Mouse (Mus musculus) embryonic facial prominence, embryonic 15.5 days (tissue): Measurements from ENCODE around the gene Slc17a2. TPM values are rescaled to one million over a fixed set of nuclear protein-coding genes. Genes with fewer than 3 reads are reported as not detected.
"Not testable (repeated sequence)": the region's sequence is repeated elsewhere in the genome, so short reads cannot be mapped to it uniquely, and the experiment has no call there.

Source experiments
- ATAC-seq: fragments of 200-750 bp; cut with Nextera tagmentation; 2 replicates; pipeline ENCODE4 v1.8.0; 2017; ENCODE audit warnings: low read depth, moderate TSS enrichment; ENCODE audit not compliant: insufficient number of reproducible peaks, low FRiP score, low TSS enrichment
- H3K27ac ChIP-seq: fragments of 300-500 bp; sonication (generic); replicated peaks from 2 replicates; pipeline ENCODE4 v1.5.1; 2015; ENCODE audit warnings: mild to moderate bottlenecking, inconsistent platforms
- H3K27me3 ChIP-seq: fragments of 300-500 bp; sonication (generic); 2 replicates; pipeline ENCODE4 v1.6.1; 2015; ENCODE audit warnings: inconsistent platforms
- H3K36me3 ChIP-seq: fragments of 300-500 bp; sonication (generic); 2 replicates; pipeline ENCODE4 v1.6.1; 2015; ENCODE audit warnings: mild to moderate bottlenecking, inconsistent platforms
- H3K4me1 ChIP-seq: fragments of 300-500 bp; sonication (generic); 2 replicates; pipeline ENCODE4 v1.6.1; 2015; ENCODE audit warnings: inconsistent platforms
- H3K4me2 ChIP-seq: fragments of 300-500 bp; sonication (generic); replicated peaks from 2 replicates; pipeline ENCODE4 v1.6.1; 2015; ENCODE audit warnings: mild to moderate bottlenecking, inconsistent platforms
- H3K4me3 ChIP-seq: fragments of 300-500 bp; sonication (generic); replicated peaks from 2 replicates; pipeline ENCODE4 v1.5.1; 2015; ENCODE audit warnings: mild to moderate bottlenecking, inconsistent platforms
- H3K9ac ChIP-seq: fragments of 300-500 bp; sonication (generic); 2 replicates; pipeline ENCODE4 v1.6.1; 2015; ENCODE audit warnings: inconsistent platforms
- H3K9me3 ChIP-seq: fragments of 300-500 bp; sonication (generic); replicated peaks from 2 replicates; pipeline ENCODE4 v1.6.1; 2016; ENCODE audit warnings: inconsistent platforms
- WGBS: fragments of 180-500 bp; shearing (Covaris S2); methylation state at CpG from one replicate; pipeline ENCODE4 v1.1.7; 2015; 5-methylcytosine and 5-hydroxymethylcytosine counted together
- polyA plus RNA-seq: library from polyadenylated mRNA; unstranded; fragments of >200 nt; fragmentation: Nextera tagmentation; extraction: Ambion mirVana; gene quantifications from 2 replicates; pipeline ENCODE4 v1.2.1, GENCODE M21; 2015

Gene Slc17a2
- polyA plus RNA-seq, 1 experiment from 2014 or later: not detected

DNA sequence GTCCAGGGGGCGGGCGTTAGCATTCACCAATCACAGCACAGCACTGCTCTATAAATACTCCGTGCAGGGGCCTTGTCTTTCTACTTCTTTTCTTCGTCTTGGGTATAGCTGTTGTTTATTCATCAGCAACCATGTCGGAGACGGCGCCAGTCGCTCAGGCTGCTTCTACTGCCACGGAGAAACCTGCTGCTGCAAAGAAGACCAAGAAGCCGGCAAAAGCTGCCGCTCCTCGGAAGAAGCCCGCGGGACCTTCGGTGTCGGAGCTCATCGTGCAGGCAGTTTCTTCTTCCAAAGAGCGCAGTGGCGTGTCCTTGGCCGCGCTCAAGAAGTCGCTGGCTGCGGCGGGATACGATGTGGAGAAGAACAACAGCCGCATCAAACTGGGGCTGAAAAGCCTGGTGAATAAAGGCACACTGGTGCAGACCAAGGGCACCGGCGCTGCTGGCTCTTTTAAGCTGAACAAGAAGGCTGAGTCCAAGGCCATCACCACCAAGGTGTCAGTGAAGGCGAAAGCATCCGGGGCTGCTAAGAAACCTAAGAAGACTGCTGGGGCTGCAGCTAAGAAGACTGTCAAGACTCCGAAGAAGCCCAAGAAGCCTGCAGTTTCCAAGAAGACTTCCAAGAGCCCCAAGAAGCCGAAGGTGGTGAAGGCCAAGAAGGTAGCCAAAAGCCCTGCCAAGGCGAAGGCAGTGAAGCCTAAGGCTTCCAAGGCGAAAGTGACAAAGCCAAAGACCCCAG, 43.0 kb upstream of the Slc17a2 start, which contains the start of gene Hist1h1a:
Gene Hist1h1a, plus strand, starts transcription at position 81 of the 738 bp plus-strand sequence.
- Histone ChIP-seq H3K4me1 (peaks cover 32% of the 10 kb centered on the region), H3K36me3 (no peaks in the 10 kb centered on the region), H3K4me2 (peak within 1 kb of the TSS; percentile 84), H3K9ac (peak within 1 kb of the TSS; percentile 47), H3K9me3 (no peaks in the 10 kb centered on the region), H3K4me3 (peak within 1 kb of the TSS; percentile 58), H3K27ac (peak within 1 kb of the TSS; percentile 96), H3K27me3 (no peaks in the 10 kb centered on the region)
- ATAC-seq: peak; percentile 82
- 3% methylated on average over 34 of the region's 34 CpGs for WGBS

DNA sequence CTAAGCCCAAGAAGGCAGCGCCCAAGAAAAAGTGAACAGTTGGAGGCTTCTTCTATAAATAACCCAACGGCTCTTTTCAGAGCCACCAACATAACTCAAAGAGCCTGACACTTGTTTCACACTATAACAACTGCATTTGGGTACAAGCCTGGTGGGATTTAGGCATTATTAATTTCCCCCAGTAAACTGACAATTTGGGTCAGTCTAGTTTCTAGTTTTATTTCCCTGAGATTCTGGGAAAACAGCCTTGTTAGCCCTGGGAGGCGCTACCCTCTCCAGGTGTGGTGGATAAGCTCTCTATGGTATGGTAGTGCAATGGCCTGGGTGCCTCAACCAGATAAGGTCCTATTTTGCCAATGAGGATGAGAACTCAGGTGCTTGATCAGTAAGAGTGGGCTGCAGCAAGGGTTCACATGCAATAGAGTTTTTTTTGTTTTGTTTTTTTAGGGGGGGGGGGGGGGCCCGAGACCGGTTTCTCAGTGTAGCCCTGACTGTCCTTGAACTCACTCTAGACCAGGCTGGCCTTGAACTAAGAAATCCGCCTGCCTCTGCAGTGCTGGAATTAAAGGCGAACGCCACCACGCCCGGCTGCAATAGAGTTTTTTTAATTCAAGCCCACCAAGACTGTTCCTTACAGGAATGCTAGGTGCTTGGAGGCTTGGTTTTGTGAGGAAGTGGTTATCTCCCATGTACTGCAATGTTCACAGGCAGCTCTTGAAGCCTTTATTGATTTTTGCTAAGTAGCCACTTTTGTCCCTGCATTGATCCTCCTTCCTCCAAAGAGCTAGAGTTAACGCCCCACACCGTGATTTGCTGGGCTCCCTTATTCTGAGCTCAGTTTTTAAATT, 42.2 kb upstream of the Slc17a2 start:
- H3K9me3 ChIP-seq: no peaks in the 10 kb centered on the region
- H3K4me2 ChIP-seq: peak overlapping the region; percentile 84
- H3K36me3 ChIP-seq: no peaks in the 10 kb centered on the region
- H3K9ac ChIP-seq: peak overlapping the region; percentile 47
- H3K27me3 ChIP-seq: no peaks in the 10 kb centered on the region
- H3K4me3 ChIP-seq: peak overlapping the region; percentile 58
- H3K4me1 ChIP-seq: peaks cover 32% of the 10 kb centered on the region
- no peak for ATAC-seq
- WGBS: 38% methylated on average over 12 of the region's 12 CpGs
- H3K27ac ChIP-seq: peak overlapping the region; percentile 96

DNA sequence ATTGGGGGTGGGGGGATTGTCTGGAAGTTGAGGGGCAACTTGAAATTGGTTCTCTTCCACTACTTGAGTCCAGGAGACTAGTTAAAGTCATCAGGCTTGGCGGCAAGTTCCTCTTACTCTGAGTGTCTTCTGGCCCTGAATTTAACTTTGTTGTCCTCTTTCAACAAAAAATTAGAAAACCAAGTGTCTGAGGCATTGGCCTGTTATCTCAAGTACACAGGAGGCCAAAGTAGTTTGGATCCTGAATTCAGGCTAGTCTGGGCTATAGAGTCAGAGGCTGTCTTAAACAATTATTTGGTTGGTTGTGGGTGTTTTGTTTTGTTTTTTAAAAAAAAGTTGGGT, 41.6 kb upstream of the Slc17a2 start:
- Histone ChIP-seq H3K36me3 (no peaks in the 10 kb centered on the region), H3K4me1 (peaks cover 29% of the 10 kb centered on the region), H3K4me2 (peak overlapping the region; percentile 84; the same call in 1 of the 2 replicates), H3K9ac (no peak overlapping the region), H3K27me3 (no peaks in the 10 kb centered on the region), H3K27ac (no peak overlapping the region), H3K9me3 (no peaks in the 10 kb centered on the region), H3K4me3 (0 out of 2 replicates have a peak overlapping the region, but pooled peaks have one; percentile 4)
- WGBS: 83% methylated on average over 1 of the region's 1 CpGs
- no peak for ATAC-seq

DNA sequence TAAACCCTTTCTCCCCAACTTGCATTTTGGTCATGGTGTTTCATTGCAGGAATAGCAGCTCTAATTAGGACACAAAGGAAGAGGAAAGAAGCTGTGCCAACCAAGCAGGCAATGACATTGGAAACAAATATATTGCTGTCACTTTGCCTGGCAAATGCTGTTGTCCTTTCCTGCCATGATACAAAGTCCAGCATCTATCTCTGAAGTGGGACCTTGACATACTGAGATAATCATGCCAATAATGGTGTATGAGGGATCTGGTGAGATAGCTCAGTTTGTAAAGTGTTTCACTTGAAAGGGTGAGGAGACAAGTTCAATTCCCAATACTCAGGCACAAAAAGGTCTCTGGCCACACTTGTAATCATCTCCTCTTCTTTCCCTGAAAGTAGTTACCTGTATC, 40.0 kb upstream of the Slc17a2 start:
- Histone ChIP-seq H3K9ac (no peak overlapping the region), H3K27ac (no peak overlapping the region), H3K4me3 (no peak overlapping the region), H3K4me1 (peaks cover 20% of the 10 kb centered on the region), H3K9me3 (no peaks in the 10 kb centered on the region), H3K27me3 (no peaks in the 10 kb centered on the region), H3K4me2 (no peak overlapping the region), H3K36me3 (no peaks in the 10 kb centered on the region)
- ATAC-seq: no peak

DNA sequence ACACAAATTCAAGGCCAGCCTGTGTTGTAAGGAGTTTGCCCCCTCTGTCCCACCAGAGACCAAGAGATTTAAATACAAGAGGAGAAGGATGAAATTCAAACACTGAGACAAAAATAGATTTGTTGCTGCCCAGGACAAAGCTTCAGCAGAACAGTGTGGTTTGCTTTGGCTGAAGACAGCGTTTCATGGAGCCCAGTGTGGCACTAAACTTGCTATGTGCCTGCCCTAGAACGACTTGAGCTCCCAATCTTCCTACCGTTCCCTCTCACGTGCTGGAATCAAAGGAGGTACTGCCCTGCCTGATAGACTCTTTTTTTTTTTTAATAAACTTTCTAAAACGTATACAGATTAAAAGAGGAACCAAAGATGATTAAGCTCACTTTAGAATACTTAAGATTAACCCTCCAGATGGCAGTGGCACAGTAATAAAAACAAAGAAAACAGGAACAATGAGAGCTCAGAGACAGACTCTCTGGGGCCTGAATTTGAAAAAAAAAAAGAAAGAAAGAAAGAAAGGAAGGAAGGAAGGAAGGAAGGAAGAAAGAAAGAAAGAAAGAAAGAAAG, 37.9 kb upstream of the Slc17a2 start:
- no peak overlapping the region for H3K27ac ChIP-seq
- H3K4me2 ChIP-seq: no peak overlapping the region
- no peaks in the 10 kb centered on the region for H3K9me3 ChIP-seq
- 45% methylated on average over 5 of the region's 5 CpGs for WGBS
- no peak overlapping the region for H3K9ac ChIP-seq
- H3K27me3 ChIP-seq: no peaks in the 10 kb centered on the region
- H3K36me3 ChIP-seq: no peaks in the 10 kb centered on the region
- ATAC-seq: no peak
- H3K4me3 ChIP-seq: no peak overlapping the region
- H3K4me1 ChIP-seq: peaks cover 11% of the 10 kb centered on the region

DNA sequence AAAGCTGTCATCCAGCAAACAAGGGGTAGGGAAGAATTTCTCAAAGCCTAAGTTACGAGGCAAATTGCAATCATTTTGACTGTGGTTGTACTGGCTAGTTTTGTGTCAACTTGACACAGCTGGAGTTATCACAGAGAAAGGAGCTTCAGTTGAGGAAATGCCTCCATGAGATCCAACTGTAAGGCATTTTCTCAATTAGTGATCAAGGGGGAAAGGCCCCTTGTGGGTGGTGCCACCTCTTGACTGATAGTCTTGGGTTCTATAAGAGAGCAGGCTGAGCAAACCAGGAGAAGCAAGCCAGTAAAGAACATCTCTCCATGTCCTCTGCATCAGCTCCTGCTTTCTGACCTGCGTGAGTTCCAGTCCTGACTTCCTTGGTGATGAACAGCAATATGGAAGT, 37.2 kb upstream of the Slc17a2 start, which contains the start of gene Trim38:
Gene Trim38, plus strand, starts transcription at position 301 of the 400 bp plus-strand sequence.
- WGBS: 84% methylated on average over 2 of the region's 2 CpGs
- H3K27me3 ChIP-seq, H3K27ac ChIP-seq, H3K9me3 ChIP-seq, H3K4me1 ChIP-seq, H3K4me3 ChIP-seq, H3K9ac ChIP-seq, ATAC-seq, H3K4me2 ChIP-seq, H3K36me3 ChIP-seq: not testable (repeated sequence)

DNA sequence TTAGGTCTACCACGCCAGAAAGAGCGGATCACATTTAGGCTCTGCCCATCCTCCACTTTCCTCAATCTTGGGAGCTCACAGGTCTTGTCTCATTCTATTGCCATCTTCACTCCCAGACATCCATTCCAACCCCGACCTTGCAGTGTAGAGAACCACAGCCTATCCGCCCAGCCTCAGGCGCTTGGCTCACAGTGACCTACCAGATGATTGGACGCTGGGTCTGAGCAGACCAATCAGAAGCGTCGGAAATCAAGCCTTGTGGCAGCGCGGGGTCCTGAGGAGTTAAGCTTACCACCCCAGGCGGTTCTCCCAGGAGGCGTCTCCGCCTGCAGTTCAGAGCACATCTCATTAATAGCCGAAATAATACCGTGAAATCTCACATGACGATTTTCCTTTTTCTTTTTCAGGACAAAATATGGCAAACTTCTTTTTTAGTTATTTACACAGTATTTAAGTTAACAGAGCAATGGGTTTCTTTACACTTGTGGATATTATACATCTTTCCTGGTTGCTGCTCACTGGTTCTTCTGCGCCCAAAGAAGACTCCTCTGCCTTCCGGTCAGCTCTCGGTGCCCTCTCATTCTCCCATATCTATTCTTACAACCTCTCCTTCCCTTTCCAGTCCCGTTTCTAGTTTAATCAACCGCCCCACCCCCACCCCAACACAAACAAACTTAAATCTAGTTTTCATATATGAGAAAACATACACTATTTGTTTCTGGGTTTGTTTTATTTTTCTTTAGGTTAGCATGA, 34.1 kb upstream of the Slc17a2 start:
- 16% methylated on average over 21 of the region's 21 CpGs for WGBS
- Histone ChIP-seq H3K4me2 (peak overlapping the region; percentile 48), H3K4me3 (0 out of 2 replicates have a peak overlapping the region, but pooled peaks have one; percentile 11), H3K27me3 (no peaks in the 10 kb centered on the region), H3K36me3 (no peaks in the 10 kb centered on the region), H3K4me1 (no peaks in the 10 kb centered on the region), H3K27ac (no peak overlapping the region), H3K9me3 (no peaks in the 10 kb centered on the region), H3K9ac (no peak overlapping the region)
- ATAC-seq: peak; percentile 78; the same call in 1 of the 2 replicates

DNA sequence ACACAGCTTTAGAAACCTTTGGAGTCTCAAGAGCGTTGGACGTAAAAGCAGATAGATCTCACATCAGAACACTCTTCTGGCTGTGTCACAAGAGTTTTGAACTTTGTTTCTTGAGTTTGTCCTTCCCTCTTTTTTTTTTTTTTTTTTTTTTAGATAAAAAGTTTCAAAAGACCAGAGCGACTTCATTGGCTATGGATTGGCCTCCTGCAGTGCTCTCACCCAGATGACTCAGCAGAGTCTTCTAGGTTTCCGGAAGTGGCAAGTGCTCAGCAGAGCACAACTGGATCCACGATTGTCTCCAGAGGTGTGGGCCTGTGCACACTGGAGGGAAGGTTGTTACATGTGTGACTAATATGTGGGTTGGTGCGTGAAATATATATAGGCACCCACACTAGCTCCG, 28.5 kb upstream of the Slc17a2 start:
- Histone ChIP-seq H3K4me1 (no peaks in the 10 kb centered on the region), H3K9me3 (no peaks in the 10 kb centered on the region), H3K4me3 (no peak overlapping the region), H3K27me3 (no peaks in the 10 kb centered on the region), H3K36me3 (no peaks in the 10 kb centered on the region), H3K4me2 (no peak overlapping the region), H3K27ac (no peak overlapping the region), H3K9ac (no peak overlapping the region)
- 92% methylated on average over 7 of the region's 7 CpGs for WGBS
- no peak for ATAC-seq

DNA sequence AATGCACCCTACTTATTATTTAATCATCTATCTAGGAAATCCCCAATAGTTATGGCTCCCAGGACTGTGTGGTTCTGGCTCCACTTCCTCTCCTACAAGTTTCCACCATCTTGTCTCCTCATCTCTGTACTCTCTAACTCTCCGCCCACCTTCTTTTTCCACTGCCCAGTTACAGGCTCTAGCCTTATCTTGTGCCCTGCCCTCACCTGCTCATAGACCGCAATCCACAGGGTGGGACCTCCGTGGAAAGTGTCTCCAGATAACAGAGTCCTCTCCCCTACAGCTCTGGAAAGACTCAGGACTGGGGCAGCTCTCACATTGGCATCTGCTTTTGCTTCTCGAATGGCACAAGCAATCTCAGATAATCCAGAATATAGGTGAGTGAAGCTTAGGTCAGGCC, 27.8 kb upstream of the Slc17a2 start:
- ATAC-seq: no peak
- H3K9me3 ChIP-seq: no peaks in the 10 kb centered on the region
- 82% methylated on average over 4 of the region's 4 CpGs for WGBS

DNA sequence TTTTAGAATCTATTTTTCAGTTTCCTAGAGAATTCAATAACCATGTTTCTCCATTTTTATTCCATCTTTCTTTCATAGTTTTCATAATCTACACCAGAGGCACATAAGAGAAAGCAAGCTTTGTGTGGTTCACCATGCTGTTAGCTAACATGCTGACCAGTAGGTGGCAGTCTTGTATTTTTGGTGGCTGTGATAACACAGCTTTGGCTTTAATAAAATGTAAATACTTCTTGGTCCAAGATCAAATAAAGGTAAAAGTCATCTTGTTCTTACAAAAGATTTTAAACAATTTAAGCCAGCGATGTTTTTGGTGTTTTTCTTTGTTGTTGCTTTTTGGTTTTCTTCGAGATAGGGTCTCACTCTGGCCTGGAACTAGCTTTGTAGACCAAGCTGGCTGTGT, 14.3 kb upstream of the Slc17a2 start:
- no peak overlapping the region for H3K27ac ChIP-seq
- no peak for ATAC-seq
- no peak overlapping the region for H3K9ac ChIP-seq
- no peaks in the 10 kb centered on the region for H3K36me3 ChIP-seq
- no peak overlapping the region for H3K4me3 ChIP-seq
- no peaks in the 10 kb centered on the region for H3K9me3 ChIP-seq
- H3K27me3 ChIP-seq: no peaks in the 10 kb centered on the region
- H3K4me1 ChIP-seq: no peaks in the 10 kb centered on the region
- no peak overlapping the region for H3K4me2 ChIP-seq
- WGBS: 29% methylated on average over 2 of the region's 2 CpGs

More for the DNA sequence above, 27.8 kb upstream of the Slc17a2 start:
- Histone ChIP-seq H3K4me3 (no peak overlapping the region), H3K27ac (no peak overlapping the region), H3K36me3 (no peaks in the 10 kb centered on the region), H3K4me2 (no peak overlapping the region), H3K9ac (no peak overlapping the region), H3K27me3 (no peaks in the 10 kb centered on the region), H3K4me1 (no peaks in the 10 kb centered on the region)

DNA sequence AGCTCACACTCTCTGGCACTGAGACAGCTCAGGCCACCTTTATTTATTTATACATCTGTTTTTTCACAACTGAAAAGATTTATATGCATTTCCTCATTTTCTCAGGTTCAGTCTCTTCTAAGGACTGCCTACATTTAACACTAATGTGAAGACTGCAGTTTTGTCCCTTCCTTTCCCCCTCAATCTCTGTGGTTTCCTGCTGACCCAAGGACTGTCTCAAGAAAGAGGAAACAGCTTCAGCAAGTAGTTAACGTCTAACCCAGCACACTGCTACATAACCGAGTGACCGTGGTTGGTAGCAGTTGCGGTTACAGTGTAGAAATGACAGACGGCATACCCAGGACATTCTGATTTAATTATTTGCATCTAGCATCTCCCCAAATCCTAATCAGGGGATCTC, 7.4 kb upstream of the Slc17a2 start:
- 54% methylated on average over 5 of the region's 5 CpGs for WGBS

More for the DNA sequence above, 7.4 kb upstream of the Slc17a2 start:
- Histone ChIP-seq H3K9ac (no peak overlapping the region), H3K4me1 (no peaks in the 10 kb centered on the region), H3K9me3 (no peaks in the 10 kb centered on the region), H3K4me3 (no peak overlapping the region), H3K36me3 (no peaks in the 10 kb centered on the region), H3K27ac (no peak overlapping the region), H3K27me3 (no peaks in the 10 kb centered on the region; the same call in 1 of the 2 replicates), H3K4me2 (no peak overlapping the region)
- ATAC-seq: no peak
